Mouse (Mus musculus) frontal cortex, adult (tissue): ENCODE results near the gene Tbxas1.

ENCODE experiments used
- ATAC-seq: cut with Nextera tagmentation; 2 replicates; pipeline ENCODE4 v1.9.2; 2017; ENCODE audit warnings: mild to moderate bottlenecking, moderate library complexity, mixed read lengths; ENCODE audit not compliant: low TSS enrichment

Gene Tbxas1

DNA sequence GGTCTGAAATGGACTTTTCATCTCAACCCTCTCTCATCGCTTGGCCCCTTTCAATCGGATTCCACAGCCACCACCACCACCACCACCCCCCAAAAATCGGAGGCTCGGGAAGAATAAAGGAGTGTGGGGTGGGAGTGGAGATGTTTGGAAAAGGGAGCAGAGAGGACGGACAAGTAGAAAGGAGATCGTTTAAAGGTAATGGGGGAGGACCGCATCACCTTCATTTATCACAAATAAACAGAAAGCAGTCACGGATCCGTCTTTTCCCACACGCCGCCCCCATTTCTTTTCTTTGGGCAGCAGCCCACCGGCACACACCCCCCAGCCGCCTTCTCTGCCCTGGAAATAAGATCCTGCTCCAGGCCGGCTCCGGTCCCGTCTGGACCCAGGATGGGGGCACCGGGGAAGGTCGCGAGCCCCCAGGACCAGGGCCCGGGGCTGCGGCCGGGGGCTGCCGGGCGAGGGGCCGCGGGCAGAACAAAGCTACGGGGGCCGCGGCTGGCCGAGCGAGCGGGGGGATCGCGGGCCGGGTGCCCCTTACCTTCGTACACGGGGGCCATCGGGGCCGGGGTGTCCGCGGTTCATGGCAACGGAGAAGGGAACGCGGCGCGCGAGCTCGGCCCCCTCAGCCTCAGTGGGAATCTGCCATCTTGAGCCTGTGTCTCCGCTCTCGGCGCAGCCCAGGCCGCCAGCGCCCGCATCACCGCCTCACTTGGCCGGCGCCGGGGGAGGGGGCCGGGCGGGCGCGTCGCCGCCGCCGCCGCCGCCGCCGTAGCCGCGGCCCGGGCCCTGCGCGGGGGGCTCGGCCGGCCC, at the start of gene Tbxas1:
Gene Tbxas1, plus strand, starts transcription at position 147 of the 813 bp plus-strand sequence.
- peak; percentile 45 for ATAC-seq

DNA sequence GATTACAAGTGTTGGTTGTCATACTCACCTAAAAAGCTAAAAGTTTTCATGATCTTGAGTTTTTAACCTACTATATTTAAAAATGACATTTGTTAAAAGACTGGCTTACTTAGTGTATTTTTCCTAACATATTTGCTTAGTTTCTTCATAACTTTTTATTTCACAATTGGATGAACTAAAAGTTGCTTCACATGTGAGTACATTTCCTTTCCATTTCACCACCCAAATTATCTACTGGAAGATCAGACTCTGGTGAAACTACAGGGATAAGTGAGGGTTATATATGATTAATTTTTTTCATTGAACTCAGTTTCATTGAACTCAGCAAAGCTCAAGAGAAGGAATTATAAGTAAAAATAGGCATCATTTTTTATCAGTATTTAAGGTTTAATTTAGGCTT, 49.3 kb upstream of the Tbxas1 start:
- ATAC-seq: no peak

DNA sequence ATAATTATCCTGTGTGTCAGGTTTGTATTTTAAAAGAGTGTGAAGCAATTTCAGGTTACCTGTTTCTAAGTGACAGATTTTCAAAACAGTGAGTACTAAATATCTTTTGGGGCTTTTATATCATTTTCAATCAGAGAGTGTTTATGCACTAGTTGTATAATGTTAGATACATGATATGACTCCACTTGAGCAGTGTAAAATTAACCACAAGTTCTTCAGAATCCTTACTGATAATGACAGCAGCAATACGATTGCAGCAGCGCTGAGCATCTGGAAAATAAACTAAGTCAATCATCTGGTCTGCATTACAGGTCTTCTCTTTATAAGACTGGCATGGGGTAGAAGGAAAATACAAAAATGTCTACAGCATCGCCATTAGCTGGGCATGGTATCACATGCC, 48.3 kb upstream of the Tbxas1 start:
- ATAC-seq: no peak

DNA sequence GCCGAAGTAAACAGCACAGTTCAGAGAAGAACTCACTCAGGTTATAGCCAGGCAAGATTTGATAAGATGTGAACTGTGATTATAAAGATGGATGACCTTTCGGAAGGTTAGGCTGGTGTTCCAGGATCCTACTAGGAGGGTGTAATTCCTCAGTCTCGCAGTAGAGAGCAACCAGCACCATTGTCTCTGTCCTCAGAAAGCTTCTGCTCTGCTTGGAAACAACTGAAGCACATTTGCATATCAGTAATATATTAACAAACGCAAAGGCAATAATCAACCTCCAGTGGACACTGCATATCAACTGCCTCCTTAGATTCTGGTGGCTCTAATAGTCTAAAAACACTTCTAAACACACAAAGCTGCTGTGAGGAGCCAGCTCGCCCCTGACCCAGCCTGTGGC, 47.8 kb upstream of the Tbxas1 start:
- no peak for ATAC-seq

DNA sequence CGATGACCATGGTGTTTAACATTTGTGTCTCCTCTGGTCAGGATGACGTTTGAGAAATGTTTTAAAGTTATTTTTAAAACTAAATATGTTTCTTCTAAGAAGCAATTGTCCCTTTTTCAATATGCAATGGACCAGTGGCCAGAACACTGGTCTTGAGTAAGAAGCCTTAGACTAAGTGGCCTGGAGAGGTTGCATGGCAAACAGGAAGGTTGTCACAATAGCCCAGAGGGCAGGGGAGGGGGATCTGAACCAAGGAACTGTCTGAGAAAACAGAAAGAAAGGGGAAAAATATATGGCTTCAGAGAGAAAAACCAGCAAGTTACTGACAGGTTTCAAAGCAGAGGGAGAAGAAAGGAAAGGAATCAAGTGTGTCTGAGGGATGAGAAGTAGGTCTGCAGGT, 47.0 kb upstream of the Tbxas1 start:
- ATAC-seq: no peak

DNA sequence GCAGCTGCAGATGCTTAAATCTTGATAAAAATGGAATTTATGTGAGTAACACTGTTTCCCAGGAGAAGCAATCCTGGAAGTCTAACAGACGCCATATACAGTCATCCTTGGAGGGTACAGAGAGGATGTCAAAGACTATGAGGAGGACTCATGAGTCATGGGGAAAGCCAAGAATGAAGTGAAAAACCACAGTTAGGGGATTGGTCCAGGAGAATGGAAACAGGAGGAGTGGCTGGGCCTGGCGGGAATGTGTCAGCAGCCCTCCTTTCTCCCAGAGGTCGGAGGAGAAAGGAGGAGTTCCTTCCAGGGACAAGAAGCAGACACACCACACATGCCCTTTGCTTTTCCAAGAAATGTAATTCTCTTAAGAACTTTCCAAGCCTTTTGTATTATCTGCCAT, 45.8 kb upstream of the Tbxas1 start:
- ATAC-seq: no peak

DNA sequence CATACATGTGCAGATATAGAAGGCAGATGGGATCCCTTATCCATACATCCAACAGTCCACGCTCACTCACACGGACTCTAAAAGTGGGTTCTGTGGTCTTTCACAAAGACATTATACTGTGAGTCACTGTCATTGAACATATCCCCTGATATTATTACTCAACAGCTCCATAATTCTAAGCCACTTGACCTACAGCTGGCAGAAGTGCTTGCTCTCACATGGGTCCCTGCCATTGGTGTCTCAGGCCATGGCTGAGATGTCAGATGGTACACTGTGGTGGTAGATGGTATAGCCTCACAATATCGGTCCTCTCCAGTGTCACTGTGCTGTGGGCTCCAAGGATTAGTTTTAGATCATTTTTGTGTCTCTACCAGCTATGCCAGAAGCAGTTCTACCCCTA, 41.5 kb upstream of the Tbxas1 start:
- ATAC-seq: no peak

DNA sequence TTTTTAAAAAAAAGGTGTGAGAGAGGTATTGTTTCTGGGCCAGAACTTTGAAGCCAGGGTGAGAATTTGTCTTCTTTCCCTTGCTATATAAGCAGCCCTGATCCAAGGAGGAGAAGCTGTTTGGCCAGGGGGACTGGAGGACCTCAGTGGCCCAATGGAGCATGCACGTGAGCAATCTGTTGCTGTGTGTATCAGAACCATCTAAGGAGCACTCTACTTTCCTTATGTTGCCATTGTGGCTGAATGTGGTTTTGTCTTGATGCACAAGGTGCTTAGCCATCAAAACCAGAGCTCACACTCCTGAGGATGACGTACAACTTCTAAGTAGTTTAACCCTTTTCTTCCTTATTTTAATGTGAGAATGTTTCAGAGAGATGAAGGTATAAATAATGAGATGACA, 40.5 kb upstream of the Tbxas1 start:
- ATAC-seq: no peak

DNA sequence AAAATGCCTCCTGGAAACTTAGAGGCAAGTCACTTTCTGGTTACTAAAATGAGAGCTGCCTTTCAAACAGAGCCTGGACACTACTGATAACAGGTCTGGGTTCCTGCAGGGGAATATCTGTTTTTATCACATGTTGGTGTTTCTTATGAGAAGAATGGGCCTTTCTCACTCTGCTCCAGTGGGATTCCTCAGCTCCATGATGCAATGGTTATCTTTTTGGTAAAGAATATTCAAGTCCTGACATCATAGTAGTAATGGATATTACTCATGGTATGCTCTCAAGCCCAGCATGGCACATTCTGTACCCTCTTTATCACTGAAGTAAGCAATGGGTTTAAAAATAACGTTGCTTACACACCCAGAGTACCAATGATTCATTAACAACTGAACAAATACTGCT, 40.0 kb upstream of the Tbxas1 start:
- no peak for ATAC-seq

DNA sequence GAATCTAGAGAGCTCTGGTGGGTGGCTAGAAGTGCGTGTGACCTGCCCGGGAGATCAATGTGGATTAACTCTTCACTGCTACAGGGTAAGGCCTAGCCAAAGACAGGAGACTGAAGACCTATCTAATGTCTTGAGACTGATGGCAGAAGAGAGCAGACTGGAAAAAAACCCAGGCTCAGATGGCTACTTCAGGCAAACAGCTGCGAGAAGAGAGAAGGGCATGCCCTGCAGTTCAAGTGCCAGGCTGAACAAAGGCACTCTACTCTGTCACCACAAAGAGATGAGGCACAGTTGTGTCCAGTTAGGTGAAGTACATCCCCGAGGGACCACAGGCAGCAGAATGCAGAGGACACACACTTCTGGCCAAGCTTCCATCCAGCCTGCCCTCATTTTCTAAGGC, 37.1 kb upstream of the Tbxas1 start:
- no peak for ATAC-seq

DNA sequence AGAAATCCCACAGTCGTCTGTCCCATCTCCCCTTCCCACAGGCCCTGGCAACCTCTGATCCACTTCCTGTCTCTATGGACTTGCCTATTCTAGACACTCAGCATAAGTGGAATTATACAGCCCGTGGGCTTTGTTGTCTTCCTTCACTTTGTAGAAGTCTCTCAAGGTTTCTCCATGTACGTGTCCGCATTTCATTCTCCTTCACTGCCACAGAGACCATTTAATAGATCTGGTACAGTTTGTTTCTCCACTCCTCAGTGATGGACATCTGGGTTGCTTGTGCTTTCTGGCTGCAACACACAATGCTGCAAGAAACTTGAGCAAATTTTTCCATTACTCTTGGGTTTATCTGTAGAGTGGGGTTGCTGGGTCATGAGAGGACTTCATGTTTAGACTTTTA, 35.3 kb upstream of the Tbxas1 start:
- no peak for ATAC-seq

DNA sequence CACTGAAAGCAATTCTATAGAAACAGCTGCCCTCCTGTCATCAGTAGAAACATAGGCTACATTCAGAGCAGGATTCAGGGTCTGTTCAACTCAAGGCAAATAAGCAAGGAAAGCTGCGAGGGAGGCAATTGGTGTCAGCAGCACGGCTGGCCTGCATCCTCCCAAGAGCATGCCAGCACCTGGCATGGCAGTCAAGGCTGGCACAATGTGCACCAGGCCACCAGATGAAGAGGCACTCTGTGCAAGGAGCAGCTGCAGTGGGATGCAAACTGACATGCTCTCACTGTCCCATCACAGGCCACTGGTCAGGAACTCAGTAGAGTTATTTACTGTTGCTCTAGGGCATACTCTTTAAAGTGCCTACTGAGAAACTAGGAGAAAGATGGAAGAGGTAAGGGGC, 34.8 kb upstream of the Tbxas1 start:
- peak; percentile 76 for ATAC-seq

DNA sequence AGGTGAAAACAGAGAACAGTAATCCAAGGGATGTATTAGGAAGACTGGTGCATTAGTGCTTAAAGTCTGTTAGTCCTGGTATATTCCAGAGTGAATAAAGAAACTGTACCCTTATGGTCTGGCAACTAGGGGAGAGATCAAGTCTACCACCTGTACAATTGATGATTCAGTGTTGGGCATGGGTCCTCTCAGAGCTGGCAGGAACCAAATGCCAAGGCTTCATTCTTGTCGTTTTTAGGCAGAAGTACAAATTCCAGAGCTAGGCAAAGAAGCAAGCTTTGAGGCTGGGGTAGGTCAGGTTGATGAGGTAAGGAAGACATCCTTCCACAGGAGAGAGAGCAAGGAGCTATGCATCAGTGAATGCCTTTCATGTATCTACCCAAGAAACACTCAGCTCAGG, 34.4 kb upstream of the Tbxas1 start:
- ATAC-seq: no peak

DNA sequence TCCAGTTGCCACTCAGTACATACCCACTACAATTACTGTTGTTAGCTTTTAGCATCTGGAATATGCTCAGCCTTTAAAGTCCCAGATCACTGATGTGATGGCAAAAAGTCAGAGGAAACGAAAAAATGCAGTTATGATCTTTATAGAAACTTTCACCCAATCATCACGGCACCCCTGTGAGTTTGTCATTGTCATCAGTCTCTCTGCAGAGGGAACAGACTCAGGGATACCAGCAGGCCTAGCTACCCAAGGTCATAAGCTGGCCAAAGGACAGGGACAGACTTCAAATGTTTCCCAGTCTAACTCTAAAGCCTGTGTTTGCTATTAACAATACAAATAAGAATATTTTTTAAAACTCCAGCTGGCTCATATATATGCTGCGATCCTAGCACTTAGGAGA, 33.7 kb upstream of the Tbxas1 start:
- no peak for ATAC-seq

DNA sequence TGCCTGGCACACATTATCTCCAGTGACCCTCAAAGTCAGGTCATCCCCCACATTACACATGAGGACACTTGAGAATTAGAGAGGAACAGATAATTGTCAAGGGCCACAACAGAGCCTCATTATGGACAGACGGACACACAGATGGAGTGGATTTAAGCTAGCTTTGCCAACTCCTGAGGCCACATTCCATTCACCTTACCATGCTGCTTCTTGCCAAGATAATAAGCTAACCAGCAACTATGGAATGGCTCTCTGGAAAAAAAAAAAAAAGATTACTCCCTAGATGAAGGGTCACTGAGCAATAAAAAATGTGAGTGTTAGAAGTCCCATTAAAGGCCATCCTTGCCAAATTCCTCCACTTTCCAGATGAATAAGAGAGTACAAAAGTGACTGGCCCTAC, 30.1 kb upstream of the Tbxas1 start:
- no peak for ATAC-seq

DNA sequence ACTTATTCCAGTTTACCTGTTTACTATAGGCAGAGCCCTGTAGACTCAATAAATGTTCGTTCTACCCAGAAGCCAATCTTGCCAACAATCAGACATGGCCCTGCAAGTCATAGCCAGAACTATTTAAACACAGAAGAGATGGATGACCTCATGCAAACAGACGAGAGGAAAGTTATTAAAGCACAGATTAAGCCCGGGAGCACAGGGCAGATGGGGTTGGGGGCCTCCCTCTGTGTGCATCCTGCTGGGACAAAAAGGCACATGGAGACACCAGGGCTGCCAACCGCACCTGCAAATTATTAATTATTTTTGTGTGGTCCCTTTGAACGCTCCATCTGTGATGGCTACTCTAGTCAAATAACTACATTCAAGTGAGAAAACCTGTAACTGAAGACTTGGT, 29.3 kb upstream of the Tbxas1 start:
- no peak for ATAC-seq

DNA sequence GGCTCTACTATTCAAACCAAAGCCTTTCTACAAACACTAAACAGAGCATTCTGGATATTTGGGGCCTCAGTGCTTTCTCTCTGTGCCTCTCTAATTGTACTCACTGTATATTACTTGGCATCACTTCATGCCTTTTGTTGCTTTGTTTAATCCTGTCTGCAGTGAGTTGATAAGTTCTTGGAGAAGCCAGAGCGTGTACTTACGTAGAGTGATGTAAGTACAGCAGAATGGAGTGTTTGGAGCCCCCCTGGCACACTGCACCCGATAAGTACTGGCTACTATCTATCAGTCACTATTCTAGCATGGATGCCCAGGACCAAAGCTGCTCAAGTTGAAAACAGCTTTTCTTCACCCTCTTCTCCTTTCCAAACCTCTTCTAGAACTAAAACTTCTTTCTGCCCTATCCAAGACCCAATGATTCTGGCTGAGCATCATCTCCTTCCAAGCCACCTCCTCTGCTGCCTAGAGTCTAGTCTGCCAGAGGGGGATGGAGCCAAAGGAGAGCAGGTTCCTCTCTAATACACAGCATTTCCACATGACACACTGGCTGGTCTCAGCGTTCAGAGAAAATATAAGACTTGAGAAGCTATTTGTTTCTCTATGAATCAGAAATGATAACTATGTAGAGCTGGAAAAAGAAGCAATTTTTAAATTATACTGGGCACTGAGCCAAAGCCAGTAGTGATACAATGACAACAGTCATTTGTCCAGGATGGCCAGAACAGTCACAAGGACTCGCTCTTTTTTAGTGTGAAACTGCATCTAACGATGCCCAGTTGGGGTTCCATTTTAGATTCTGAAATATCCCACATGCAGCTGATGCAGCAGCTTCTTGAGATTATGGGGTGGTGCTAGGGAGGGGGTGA, 28.6 kb upstream of the Tbxas1 start:
- ATAC-seq: peak; percentile 69

DNA sequence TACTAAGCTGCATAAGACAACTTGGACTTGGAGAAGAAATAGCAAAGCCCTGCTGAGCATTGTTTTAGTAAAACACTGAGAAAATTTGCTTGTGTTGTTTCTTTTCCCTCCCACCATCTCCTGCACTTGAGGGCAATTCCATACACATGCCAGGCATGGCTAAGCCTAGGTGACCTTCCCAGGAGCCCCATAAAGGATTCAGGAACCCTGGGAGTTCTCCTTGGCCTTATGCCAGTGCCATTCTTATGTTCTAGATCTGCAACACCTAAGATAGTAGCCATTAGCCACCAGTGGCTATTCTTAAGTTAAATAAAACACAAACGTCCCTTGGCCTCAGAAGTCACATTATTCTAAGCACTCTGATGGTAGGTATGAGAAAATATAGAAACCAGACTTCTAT, 27.8 kb upstream of the Tbxas1 start:
- ATAC-seq: no peak

DNA sequence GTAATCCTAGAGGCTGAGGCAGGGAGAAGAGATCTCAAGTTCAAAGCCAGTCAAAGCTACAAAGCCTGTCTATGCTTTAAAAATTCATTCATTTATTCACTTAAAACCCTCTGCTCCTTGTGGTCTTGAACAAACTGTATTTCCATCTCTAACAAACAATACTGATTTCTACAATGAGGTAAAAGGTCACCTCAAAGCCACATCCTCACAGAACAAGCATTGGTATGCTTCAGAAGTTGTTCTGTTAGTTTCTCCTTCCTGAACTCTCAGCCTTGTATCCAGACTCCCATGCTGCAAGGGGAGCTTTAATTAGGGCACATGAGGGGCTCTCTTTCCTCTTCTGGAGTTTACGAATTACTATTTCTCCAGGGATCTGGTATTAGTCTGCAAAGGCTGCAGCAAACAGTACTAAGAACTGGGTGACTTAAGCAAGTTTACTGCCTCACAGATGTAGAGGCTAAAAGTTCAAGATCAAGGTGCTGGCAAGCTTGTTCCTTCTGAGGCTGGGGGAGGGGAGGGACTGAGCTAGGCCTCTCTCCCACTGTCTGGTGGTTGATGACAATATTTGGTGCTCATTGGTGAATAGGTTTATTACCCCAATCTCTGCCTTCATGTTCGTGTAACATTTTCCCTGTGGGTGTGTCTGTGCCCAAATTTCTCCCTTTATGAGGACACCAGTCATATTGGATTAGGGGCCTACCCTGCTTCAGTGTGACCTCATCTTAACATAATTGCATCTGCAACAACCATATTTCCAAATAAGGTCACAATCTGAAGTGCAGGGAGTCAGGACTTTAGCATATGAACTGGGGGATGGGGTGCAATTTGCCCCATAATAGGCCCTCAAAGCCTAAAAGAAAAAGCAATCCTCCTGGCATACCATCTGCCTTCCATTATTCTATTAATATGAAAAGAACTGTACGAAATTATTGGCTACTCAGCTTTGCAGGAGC, 27.0 kb upstream of the Tbxas1 start:
- ATAC-seq: no peak

DNA sequence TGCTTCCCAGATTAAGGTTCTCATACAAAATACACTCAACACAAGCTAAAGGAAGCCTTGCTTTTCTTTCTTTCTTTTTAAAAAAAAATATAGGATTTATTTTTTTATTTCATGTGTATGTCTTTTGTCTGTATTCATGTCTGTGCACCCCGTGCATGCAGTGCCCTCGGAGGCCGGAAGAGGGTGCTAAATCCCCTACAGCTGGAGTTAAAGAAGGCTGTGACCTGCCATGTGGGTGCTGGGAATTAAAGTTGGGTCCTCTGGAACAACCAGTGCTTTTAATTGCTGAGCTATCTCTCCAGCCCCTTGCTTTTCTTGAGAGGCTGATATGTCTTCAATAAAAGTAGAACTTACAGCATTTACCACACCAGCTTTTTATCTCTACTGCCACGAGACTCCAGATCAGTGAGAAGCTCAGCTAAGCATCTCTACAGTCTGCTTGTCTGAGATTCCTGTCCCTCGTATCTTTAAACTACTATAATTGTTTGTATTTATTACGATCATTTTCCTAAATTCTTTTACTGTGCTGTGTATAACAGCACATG, 24.4 kb upstream of the Tbxas1 start:
- ATAC-seq: no peak

DNA sequence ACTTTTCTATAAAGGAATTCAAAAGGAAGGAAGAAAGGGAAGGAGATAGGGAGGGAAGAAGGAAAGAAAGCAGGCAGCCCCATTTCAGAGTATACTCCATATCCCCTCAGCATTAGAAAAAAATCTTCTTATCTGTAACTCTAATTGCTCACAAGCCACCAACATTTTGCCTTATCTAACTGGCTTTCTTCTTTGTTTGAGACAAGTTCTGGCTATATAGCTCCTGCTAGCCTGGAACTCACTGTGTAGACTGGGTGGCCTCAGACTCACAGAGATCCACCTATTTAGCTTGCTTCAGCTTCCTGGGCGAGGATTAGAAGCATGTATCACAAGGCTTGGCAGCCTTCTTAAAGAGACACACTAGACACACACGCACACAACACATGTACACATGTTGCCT, 23.5 kb upstream of the Tbxas1 start:
- no peak for ATAC-seq

DNA sequence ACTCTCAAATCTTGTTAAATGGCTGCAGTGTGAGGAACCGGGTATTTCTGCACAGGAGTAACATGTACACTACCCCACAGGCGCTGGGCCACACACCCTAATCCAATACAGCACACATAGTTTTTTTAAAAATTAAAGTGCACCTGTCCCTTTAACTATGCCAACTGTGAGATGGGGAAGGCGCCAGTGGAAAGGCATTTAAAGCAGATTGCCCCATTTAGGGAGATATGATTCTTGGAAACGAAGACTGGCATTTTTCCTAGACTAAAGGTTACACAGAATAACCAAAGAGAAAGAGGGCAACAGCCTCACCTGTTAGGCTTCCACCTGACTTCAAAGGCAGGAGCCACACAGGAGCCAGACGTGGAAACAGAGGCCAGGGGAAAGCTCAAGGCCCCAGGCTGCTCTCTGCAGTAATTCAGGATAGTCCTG, 21.6 kb upstream of the Tbxas1 start:
- peak; percentile 62; the same call in 1 of the 2 replicates for ATAC-seq
